Mouse (Mus musculus) liver, embryonic 15.5 days (tissue): ENCODE data around the gene ccdc198. TPM values are rescaled to one million over a fixed set of nuclear protein-coding genes. Genes with fewer than 3 reads are reported as not detected.
"Not testable (repeated sequence)": the region's sequence is repeated elsewhere in the genome, so short reads cannot be mapped to it uniquely, and the experiment has no call there.

Experiments used
- ATAC-seq: fragments of 200-750 bp; cut with Nextera tagmentation; 2 replicates; pipeline ENCODE4 v1.8.0; 2017; ENCODE audit warnings: moderate number of reproducible peaks, mild to moderate bottlenecking, moderate library complexity; ENCODE audit not compliant: insufficient read depth
- H3K27ac ChIP-seq: fragments of 300-500 bp; sonication (generic); replicated peaks from 2 replicates; pipeline ENCODE4 v1.5.1; 2015; ENCODE audit warnings: mild to moderate bottlenecking, inconsistent platforms
- H3K27me3 ChIP-seq: fragments of 300-500 bp; sonication (generic); 2 replicates; pipeline ENCODE4 v1.6.1; 2015; ENCODE audit warnings: mild to moderate bottlenecking, inconsistent platforms
- H3K36me3 ChIP-seq: fragments of 300-500 bp; sonication (generic); replicated peaks from 2 replicates; pipeline ENCODE4 v1.6.1; 2015; ENCODE audit warnings: moderate library complexity, mild to moderate bottlenecking, inconsistent platforms
- H3K4me1 ChIP-seq: fragments of 300-500 bp; sonication (generic); replicated peaks from 2 replicates; pipeline ENCODE4 v1.6.1; 2015; ENCODE audit warnings: inconsistent platforms
- H3K4me2 ChIP-seq: fragments of 300-500 bp; sonication (generic); 2 replicates; pipeline ENCODE4 v1.6.1; 2015; ENCODE audit warnings: moderate library complexity, mild to moderate bottlenecking, inconsistent platforms
- H3K4me3 ChIP-seq: fragments of 300-500 bp; sonication (generic); replicated peaks from 2 replicates; pipeline ENCODE4 v1.5.1; 2015; ENCODE audit warnings: mild to moderate bottlenecking, inconsistent platforms
- H3K9ac ChIP-seq: fragments of 300-500 bp; sonication (generic); 2 replicates; pipeline ENCODE4 v1.6.1; 2015; ENCODE audit warnings: moderate library complexity, mild to moderate bottlenecking, inconsistent platforms
- H3K9me3 ChIP-seq: fragments of 300-500 bp; sonication (generic); replicated peaks from 2 replicates; pipeline ENCODE4 v1.6.1; 2016; ENCODE audit warnings: inconsistent platforms
- WGBS: fragments of 180-500 bp; shearing (Covaris S2); methylation state at CpG from one replicate; pipeline ENCODE4 v1.1.7; 2015; ENCODE audit warnings: mixed read lengths; ENCODE audit not compliant: insufficient replicate concordance; 5-methylcytosine and 5-hydroxymethylcytosine counted together
- polyA plus RNA-seq: library from polyadenylated mRNA; unstranded; fragments of >200 nt; fragmentation: Nextera tagmentation; extraction: Ambion mirVana; gene quantifications from 2 replicates; pipeline ENCODE4 v1.2.1, GENCODE M21; 2015

ccdc198 gene
- polyA plus RNA-seq, 1 experiment from 2014 or later = 0.25 TPM

DNA sequence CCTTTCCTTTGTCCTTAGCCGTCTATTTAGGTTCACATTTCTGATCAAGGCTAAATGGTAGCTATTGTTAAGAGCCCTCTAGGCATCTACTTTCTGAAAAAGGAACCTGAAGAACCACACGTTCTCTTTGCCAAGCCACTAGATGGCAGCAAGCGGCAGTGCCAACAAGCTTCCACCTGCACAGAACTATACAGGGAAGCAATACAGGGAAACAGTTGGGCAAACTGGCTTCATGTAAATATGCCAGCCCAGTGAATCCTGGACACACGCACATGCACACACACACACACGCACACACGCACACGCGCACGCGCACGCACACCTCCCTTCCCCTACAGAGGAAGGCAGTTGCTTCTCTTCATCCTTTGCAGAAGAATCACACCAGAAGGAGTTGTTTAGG lies 7.1 kb downstream of the ccdc198 start:
- H3K27me3 ChIP-seq = no peaks in the 10 kb centered on the region
- no peak overlapping the region for H3K4me2 ChIP-seq
- H3K4me3 ChIP-seq = no peak overlapping the region
- H3K9me3 ChIP-seq = no peaks in the 10 kb centered on the region
- WGBS = 33% methylated on average over 11 of the region's 11 CpGs
- no peaks in the 10 kb centered on the region for H3K4me1 ChIP-seq
- no peak for ATAC-seq
- H3K27ac ChIP-seq = no peak overlapping the region
- no peaks in the 10 kb centered on the region for H3K36me3 ChIP-seq
- H3K9ac ChIP-seq = no peak overlapping the region

DNA sequence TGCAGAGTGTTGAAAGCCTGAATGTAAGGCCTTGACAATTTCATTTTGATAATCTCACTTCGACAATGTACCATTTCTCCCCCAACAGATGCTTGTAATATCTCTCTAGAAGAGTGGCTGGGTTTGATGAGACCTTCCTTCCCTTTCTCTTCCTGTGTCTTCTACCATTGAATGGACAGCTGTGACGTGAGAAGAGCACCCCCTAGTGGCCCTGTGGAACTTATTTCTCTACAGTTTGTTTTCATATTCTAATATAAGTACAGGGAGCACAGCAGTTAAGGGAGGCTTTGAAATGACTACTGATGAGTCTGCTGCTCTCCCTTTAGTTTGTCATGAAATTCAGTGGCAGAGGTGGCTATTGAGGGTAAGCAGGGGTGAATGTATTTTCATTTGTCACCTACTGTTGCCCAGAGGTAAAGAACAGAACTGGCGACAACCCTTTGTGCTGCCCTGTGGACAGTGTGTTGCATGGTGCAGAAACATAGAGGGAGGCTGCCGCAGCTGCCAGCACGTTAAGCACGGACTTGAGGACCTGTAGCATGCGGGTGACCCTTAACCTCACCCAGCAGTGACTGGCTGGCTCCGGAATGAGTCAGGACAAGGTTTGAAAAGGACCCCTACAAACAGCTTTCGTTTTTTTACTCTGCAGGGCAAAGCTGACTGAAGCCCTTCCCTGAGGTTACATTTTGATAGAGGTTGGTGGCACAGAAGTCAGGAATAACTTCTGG lies 10.3 kb downstream of the ccdc198 start:
- no peaks in the 10 kb centered on the region for H3K4me1 ChIP-seq
- H3K9me3 ChIP-seq = no peaks in the 10 kb centered on the region
- no peak overlapping the region for H3K27ac ChIP-seq
- ATAC-seq = no peak
- no peak overlapping the region for H3K4me3 ChIP-seq
- no peaks in the 10 kb centered on the region for H3K36me3 ChIP-seq
- no peak overlapping the region for H3K9ac ChIP-seq
- no peak overlapping the region for H3K4me2 ChIP-seq
- H3K27me3 ChIP-seq = no peaks in the 10 kb centered on the region
- WGBS = 32% methylated on average over 9 of the region's 9 CpGs

DNA sequence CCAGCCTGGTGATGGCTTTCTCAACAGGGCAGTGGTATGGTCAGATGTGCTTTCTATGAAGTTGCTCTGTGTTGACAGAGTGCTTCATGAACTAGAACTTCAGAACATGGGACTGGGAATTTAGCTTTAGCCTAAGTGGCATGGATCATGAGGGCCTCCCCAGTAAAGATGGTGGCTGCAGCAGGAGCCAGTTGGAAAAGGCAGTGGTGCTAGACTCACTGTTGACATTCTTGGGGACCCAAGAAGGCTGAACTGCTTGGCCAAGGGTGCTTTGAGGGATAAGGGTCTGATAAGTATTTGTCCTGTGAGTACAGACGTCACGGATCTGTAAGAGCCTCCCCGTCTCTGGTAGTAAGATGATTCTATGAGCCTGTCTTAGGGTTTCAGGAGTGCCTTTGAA lies 13.4 kb downstream of the ccdc198 start:
- Histone ChIP-seq H3K27me3 (no peaks in the 10 kb centered on the region), H3K9me3 (no peaks in the 10 kb centered on the region), H3K36me3 (no peaks in the 10 kb centered on the region), H3K4me2 (no peak overlapping the region), H3K9ac (no peak overlapping the region), H3K27ac (no peak overlapping the region), H3K4me3 (no peak overlapping the region), H3K4me1 (no peaks in the 10 kb centered on the region)
- ATAC-seq = no peak
- 67% methylated on average over 3 of the region's 3 CpGs for WGBS

GRCm38 (mm10) chr14:49226986-49227385 lies 18.3 kb downstream of the ccdc198 start:
- 79% methylated on average over 11 of the region's 11 CpGs for WGBS
- Histone ChIP-seq H3K9ac (no peak overlapping the region), H3K36me3 (no peaks in the 10 kb centered on the region), H3K9me3 (no peaks in the 10 kb centered on the region), H3K4me2 (no peak overlapping the region), H3K27ac (no peak overlapping the region), H3K4me3 (no peak overlapping the region), H3K4me1 (no peaks in the 10 kb centered on the region), H3K27me3 (no peaks in the 10 kb centered on the region)
- no peak for ATAC-seq

DNA sequence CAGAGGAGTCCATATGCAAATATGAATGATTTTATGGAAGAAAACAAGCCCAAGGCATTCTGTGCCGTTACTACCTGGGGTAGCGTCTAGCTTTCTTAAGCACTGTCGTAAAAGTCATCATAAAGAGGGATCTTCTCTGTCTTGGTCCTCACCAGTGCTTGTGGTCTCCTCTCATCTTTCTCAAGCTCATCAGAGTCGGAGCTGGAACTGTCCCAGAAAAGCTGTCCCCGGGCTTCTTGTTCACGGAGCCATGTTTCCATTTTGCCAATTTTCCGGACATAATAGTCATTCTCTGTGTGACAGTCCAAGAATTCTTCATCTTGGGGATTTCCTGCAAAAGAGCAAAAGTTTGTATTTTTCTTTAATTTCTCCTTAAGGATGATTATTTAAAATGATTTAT lies 18.8 kb downstream of the ccdc198 start:
- 73% methylated on average over 7 of the region's 7 CpGs for WGBS
- no peak for ATAC-seq
- no peak overlapping the region for H3K4me2 ChIP-seq
- no peak overlapping the region for H3K9ac ChIP-seq
- H3K27me3 ChIP-seq = no peaks in the 10 kb centered on the region
- H3K4me1 ChIP-seq = no peaks in the 10 kb centered on the region
- H3K9me3 ChIP-seq = no peaks in the 10 kb centered on the region
- H3K36me3 ChIP-seq = no peaks in the 10 kb centered on the region
- no peak overlapping the region for H3K27ac ChIP-seq
- H3K4me3 ChIP-seq = no peak overlapping the region

DNA sequence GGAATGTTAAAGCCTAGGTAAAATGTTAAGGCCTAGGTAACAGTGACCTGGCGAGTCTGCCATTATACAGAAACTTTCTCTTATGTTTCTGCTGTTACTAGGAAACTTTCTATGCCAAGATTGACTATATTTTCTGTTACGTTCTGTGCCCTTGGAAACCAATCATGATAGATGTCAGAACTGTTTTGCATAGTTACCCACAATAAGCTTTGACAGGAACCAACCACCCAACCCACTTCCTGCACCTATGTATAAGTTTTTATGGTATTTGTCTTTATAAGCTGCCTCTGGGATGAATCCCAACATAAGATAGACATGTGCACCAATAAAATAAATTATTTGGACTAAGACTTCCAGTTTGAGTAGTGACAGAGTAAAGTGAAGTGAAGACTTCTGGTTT lies 23.5 kb downstream of the ccdc198 start:
- Histone ChIP-seq H3K36me3 (no peaks in the 10 kb centered on the region), H3K4me2 (no peak overlapping the region), H3K9ac (no peak overlapping the region), H3K27ac (no peak overlapping the region), H3K9me3 (no peaks in the 10 kb centered on the region), H3K4me3 (no peak overlapping the region), H3K4me1 (no peaks in the 10 kb centered on the region), H3K27me3 (no peaks in the 10 kb centered on the region)
- 43% methylated on average over 2 of the region's 2 CpGs for WGBS
- no peak for ATAC-seq

- H3K4me1 ChIP-seq, H3K4me3 ChIP-seq, H3K4me2 ChIP-seq, H3K27me3 ChIP-seq, H3K9me3 ChIP-seq, H3K9ac ChIP-seq, H3K36me3 ChIP-seq, ATAC-seq, H3K27ac ChIP-seq: not testable (repeated sequence)
- WGBS = 50% methylated on average over 4 of the region's 4 CpGs
Observed at GRCm38 (mm10) chr14:49219466-49220022, 25.7 kb downstream of the ccdc198 start.

DNA sequence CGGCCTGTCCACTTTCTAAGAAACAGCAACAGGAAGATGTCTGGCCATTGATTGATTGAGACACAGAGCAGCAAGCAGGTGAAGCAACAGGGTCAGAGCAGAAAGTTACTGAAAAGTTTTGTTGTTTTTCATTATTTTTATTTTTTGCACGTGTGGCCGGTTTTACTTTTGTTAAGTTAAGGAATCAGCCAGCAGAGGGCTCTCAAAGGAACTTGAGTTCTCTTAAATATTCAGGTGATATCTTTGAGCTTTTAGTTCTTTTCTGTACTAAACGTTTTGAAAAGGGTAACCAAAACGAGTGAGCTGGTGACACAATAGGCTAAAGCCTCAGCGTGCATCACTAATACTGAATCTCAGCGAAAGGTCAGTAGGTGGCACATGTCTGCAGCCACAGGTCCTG lies 26.6 kb downstream of the ccdc198 start:
- no peak overlapping the region for H3K4me2 ChIP-seq
- no peak overlapping the region for H3K4me3 ChIP-seq
- no peaks in the 10 kb centered on the region for H3K9me3 ChIP-seq
- H3K9ac ChIP-seq = no peak overlapping the region
- WGBS = 52% methylated on average over 7 of the region's 7 CpGs
- no peaks in the 10 kb centered on the region for H3K27me3 ChIP-seq
- H3K27ac ChIP-seq = no peak overlapping the region
- H3K36me3 ChIP-seq = no peaks in the 10 kb centered on the region
- no peaks in the 10 kb centered on the region for H3K4me1 ChIP-seq
- no peak for ATAC-seq

- H3K36me3 ChIP-seq, H3K4me2 ChIP-seq, H3K9me3 ChIP-seq, H3K4me1 ChIP-seq, H3K27me3 ChIP-seq, ATAC-seq, H3K27ac ChIP-seq, H3K9ac ChIP-seq, H3K4me3 ChIP-seq: not testable (repeated sequence)
- WGBS = 20% methylated on average over 3 of the region's 3 CpGs
Observed at GRCm38 (mm10) chr14:49210215-49210614, 35.1 kb downstream of the ccdc198 start.

GRCm38 (mm10) chr14:49201073-49201778 lies 44.0 kb downstream of the ccdc198 start:
- H3K9me3 ChIP-seq = no peaks in the 10 kb centered on the region
- no peak overlapping the region for H3K4me3 ChIP-seq
- ATAC-seq = no peak
- no peak overlapping the region for H3K4me2 ChIP-seq
- WGBS = 50% methylated on average over 9 of the region's 9 CpGs
- H3K27ac ChIP-seq = no peak overlapping the region
- H3K4me1 ChIP-seq = no peaks in the 10 kb centered on the region
- H3K36me3 ChIP-seq = no peaks in the 10 kb centered on the region
- H3K27me3 ChIP-seq = no peaks in the 10 kb centered on the region
- H3K9ac ChIP-seq = no peak overlapping the region

GRCm38 (mm10) chr14:49197031-49197527 lies 48.2 kb downstream of the ccdc198 start:
- Histone ChIP-seq H3K27me3 (no peaks in the 10 kb centered on the region), H3K9me3 (no peaks in the 10 kb centered on the region), H3K4me2 (no peak overlapping the region), H3K4me3 (no peak overlapping the region), H3K4me1 (no peaks in the 10 kb centered on the region), H3K27ac (no peak overlapping the region), H3K36me3 (no peaks in the 10 kb centered on the region), H3K9ac (no peak overlapping the region)
- 75% methylated on average over 2 of the region's 2 CpGs for WGBS
- no peak for ATAC-seq
